Mouse (Mus musculus) ES-E14 (cell line): ENCODE data around the gene Txndc2.

Source experiments
- HCFC1 ChIP-seq: IDR thresholded peaks from 2 replicates; pipeline ENCODE4 v1.6.1; 2012; ENCODE audit warnings: low read length, inconsistent platforms, borderline replicate concordance; ENCODE audit not compliant: insufficient read depth
- MAFK ChIP-seq: IDR thresholded peaks from 2 replicates; pipeline ENCODE4 v1.6.1; 2014; ENCODE audit warnings: mild to moderate bottlenecking, low read depth, low read length, inconsistent platforms; ENCODE audit not compliant: insufficient read depth
- ZC3H11A ChIP-seq: IDR thresholded peaks from 2 replicates; pipeline ENCODE4 v1.6.1; 2012; ENCODE audit warnings: low read depth, mild to moderate bottlenecking, inconsistent platforms, low read length, borderline replicate concordance
- ZNF384 ChIP-seq: IDR thresholded peaks from 2 replicates; pipeline ENCODE4 v1.6.1; 2012; ENCODE audit warnings: low read depth, low read length, inconsistent platforms

DNA sequence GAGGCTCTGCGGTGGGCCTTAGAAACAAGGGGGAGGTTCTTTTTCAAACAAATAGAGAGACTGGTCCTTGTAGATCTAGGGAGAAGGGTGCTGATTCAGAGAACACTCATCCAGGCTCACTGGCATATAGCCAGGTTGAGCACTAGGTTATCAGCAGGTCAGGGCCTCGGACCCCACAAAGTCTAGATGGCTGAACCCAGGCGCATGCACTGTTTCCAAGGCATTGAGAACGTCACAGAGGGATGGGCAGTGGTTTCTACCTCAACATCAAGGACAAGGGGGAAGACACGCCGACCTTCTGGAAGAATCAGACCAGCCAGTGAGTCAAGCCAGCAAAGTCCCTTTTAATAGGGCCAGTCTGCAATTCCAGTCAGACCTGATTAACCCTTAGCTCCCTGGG is 5.3 kb upstream of the Txndc2 start:
- TF ChIP-seq HCFC1: no peak
- no peak for TF ChIP-seq ZC3H11A
- no peak for TF ChIP-seq MAFK
- TF ChIP-seq ZNF384: no peak; the same call in 1 of the 2 replicates
